Mouse (Mus musculus) gastrocnemius, adult 8-10 months (tissue): Measurements from ENCODE around the gene Sorl1. TPM values are rescaled to one million over a fixed set of nuclear protein-coding genes. Genes with fewer than 3 reads are reported as not detected.
A peak's percentile ranks its signal among the peaks of the same experiment; 100 is the strongest.

ENCODE experiments used
- DNase-seq, 2 experiments: peaks; one replicate each; pipeline ENCODE4 v3.0.0; 2022; ENCODE audit warnings: low spot score in 2 of 2
- total RNA-seq, 4 experiments: library from RNA; stranded (reverse); gene quantifications; 2 replicates each; pipeline ENCODE4 v1.2.4; 2022

Gene Sorl1
- total RNA-seq, 4 experiments from 2014 or later: 39.8 to 51.3 (median 42.6) TPM

DNA sequence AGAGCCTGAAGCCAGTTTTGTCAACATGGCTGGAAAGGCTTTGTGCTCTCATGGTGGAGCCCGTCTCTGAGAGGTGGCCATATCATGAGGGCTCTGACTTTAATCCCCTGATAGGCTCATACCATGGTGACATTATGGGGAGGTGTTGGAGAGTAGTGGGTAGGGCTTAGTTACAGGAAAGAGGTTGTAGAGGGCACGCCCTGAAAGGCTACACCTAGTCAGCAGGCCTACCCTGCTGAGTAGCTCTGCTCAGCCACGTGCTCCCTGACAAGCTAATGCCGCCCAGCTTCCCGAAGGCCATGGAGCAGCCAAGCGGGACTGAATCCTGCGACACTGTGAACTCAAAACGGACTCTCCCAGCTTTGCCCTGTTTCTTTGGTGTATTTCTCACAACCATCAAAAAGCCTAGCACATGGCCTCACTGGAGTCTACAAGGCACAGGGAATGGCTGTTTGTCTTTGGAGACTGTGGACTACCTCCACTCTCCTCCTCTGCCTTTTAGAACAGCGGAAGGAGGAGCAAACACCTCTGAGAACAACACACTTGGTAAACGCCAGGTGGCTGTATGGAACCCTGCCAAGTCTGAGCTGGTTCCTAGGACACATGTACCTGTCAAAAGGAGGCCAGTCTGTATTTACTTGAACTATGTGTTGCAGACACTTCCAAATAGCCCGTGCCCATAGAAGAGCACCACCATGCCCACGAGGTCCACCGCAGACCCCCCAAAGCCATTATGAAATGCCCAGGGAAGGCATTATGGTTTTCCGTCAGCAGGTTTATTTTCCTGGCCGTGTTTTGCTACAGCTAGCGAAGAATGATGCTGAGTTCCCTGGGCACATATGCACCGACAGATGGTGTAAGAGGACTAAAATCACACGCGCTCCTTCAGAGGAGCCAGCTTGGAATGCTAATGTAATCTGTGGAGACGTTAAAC is 69.5 kb downstream of the Sorl1 start:
- DNase-seq: no peak

DNA sequence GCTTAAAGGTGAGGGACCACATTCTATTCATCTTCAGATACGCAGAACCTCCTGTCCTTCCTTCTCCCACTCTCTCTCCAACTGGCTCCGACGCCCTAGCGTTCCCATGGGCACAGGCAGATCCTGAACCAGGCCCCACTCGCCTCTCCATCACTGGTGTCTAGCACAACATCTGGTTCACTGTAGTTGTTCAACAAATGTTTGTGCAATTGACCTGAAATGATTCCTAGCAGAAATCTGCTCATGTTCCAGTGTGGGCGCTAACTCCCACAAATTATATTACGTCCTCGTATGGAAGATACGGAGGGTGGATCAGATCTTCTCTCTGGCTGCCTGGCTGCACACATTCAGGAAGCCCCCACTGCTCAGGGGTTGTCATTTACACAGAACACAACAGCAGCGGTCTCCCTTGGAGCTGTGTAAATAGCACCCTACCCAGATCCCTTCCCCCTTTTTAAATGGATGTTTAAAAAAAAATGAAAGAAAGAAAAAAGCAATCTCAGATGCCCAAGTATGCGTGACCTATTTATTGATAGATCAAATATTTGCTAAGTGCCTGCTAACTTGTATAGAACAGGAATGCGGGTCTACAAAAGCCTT is 70.4 kb downstream of the Sorl1 start:
- peak in 1 of 2 experiments; percentile 44 for DNase-seq

- peak; percentile 69 for DNase-seq
Observed at GRCm38 (mm10) chr9:42052713-42053356, 71.3 kb downstream of the Sorl1 start.

GRCm38 (mm10) chr9:42048542-42048941 is 75.6 kb downstream of the Sorl1 start:
- DNase-seq: no peak

GRCm38 (mm10) chr9:42047786-42048185 is 76.3 kb downstream of the Sorl1 start:
- DNase-seq: no peak

- no peak for DNase-seq
Observed at GRCm38 (mm10) chr9:42046248-42046647, 77.8 kb downstream of the Sorl1 start.

GRCm38 (mm10) chr9:42044651-42045050 is 79.4 kb downstream of the Sorl1 start:
- DNase-seq: no peak

- no peak for DNase-seq
Observed at GRCm38 (mm10) chr9:42043934-42044333, 80.2 kb downstream of the Sorl1 start.

GRCm38 (mm10) chr9:42039000-42039992 is 84.8 kb downstream of the Sorl1 start:
- DNase-seq: no peak

GRCm38 (mm10) chr9:42036885-42037284 is 87.2 kb downstream of the Sorl1 start:
- no peak for DNase-seq

- DNase-seq: no peak
Observed at GRCm38 (mm10) chr9:42035995-42036394, 88.1 kb downstream of the Sorl1 start.

- DNase-seq: peak in 1 of 2 experiments; percentile 20
Observed at GRCm38 (mm10) chr9:42035213-42035765, 88.8 kb downstream of the Sorl1 start.

GRCm38 (mm10) chr9:42034116-42034520 is 90.0 kb downstream of the Sorl1 start:
- DNase-seq: no peak

DNA sequence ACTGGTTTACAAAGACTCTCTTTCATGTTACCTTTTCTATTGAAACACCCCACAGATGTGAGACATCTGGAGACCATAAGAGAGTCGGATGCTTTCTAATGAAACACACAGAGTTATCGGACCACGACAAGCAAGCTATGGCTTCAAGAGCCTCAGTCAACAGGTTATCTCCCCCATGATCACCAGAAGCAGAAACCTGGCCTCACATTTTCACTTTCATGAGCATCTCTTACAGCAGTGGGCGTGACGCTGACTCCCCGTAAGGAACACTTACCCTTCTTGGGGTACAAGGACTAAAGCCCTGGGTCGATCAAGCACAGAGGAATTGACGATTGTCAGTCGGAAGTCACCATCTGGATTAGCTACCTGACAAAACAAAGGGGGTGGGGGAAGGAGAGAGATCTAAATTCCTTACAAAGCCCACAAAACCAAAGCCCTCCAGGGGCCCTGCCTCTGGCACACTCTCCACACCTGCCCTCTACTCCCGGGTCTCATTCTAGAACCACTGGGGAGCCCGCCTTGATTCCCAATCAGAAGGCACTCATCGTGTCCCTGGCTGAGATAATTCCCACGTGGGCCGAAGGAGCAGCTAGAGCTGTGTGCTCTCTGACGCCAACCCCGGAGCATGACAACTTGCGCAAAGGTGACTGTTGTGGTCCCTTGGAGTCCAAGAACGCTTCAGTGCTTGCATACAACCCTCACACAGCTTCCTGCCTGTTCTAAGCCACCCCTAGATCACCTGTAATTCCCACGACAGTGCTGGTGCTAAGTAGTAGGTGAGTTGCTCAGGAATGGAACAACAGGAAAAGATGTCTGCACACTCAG is 90.6 kb downstream of the Sorl1 start:
- DNase-seq: no peak

- no peak for DNase-seq
Observed at GRCm38 (mm10) chr9:42032419-42032818, 91.7 kb downstream of the Sorl1 start.

DNA sequence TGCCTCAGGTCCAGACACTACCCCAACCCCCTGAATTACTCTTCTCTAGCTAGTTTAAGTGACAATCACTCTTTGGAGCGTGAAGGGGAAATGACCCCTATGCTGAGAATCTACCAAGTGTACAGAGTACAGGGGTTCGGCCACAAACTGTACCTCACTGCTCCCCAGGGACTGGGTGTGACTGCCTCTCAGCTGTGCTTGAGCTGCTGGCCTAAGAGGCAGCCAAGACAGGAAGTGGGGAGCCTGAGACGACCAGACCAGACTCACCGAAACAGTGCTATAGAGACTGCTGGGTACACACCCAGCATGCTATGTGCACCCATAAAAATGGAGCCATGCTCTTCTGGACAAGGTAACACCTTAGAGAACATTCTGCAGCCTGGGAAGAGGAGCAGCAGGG is 95.3 kb downstream of the Sorl1 start:
- peak in 1 of 2 experiments; percentile 19 for DNase-seq

GRCm38 (mm10) chr9:42024257-42024656 is 99.8 kb downstream of the Sorl1 start:
- DNase-seq: no peak

DNA sequence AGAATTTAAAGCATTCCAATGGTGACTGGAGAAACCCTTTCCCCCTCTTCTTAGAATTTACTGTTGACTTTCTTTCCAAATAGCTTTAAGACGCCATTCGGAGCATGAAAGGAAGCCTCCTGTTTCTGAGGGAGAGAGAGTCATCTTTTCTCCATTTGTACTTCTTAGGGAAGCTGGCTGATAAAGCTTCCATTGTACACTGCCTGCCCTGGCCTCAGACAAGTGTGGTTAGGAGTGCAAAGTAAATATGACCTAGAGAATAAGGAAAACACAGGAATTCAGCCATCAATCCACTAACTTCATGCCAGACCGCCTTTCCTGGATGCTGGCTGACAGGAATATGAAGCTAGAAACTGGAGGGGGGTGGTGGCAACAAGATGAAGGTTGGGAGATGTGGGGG is 100.7 kb downstream of the Sorl1 start:
- DNase-seq: no peak

DNA sequence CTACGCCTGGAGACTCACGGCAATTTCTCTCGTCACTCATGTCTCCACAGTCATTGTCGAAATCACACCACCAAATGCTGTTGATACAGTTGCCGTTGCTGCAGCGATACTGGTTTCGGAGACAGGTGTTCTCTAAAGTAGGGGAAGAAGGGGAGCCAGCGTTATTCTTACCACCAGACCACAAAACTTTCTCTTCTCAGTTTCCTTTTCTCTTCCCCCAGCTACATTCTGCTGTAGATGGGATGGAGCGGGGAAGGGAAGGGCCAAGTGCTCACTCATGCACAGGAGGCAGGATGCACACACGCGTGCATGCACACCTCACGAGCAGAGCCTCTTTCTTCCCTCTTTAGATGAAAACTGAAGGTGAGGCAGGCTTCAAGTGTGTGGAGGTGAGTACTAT is 101.8 kb downstream of the Sorl1 start:
- DNase-seq: no peak
